Mouse (Mus musculus) ovary, postnatal 36 days (tissue): ENCODE results near the gene Gm36210.
"Not testable (repeated sequence)": the region's sequence is repeated elsewhere in the genome, so short reads cannot be mapped to it uniquely, and the experiment has no call there.

Experiments
- DNase-seq: peaks from one replicate; pipeline ENCODE4 v3.0.0; 2022; ENCODE audit warnings: low spot score, mixed read lengths

Gene Gm36210

DNA sequence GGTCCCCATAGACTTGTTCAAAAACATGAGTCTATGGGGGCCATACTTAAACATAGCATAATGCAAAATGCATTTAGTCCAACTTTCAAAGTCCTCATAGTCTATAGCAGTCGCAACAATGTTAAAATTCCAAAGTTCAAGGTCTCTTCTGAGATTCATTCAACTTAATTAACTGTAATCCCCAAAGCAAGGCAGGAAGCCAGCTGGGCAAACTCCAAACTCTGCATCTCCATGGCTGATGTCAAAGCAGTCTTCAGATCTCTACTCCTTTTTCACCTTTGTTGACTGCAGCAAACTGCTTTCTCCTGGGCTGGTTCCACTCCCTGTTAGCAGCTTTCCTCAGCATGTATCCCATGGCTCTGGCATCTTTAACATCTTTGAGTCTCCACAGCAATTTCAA lies 27.3 kb downstream of the Gm36210 start:
- not testable (repeated sequence) for DNase-seq

GRCm38 (mm10) chr7:4878186-4878585 lies 28.1 kb downstream of the Gm36210 start:
- no peak for DNase-seq

DNA sequence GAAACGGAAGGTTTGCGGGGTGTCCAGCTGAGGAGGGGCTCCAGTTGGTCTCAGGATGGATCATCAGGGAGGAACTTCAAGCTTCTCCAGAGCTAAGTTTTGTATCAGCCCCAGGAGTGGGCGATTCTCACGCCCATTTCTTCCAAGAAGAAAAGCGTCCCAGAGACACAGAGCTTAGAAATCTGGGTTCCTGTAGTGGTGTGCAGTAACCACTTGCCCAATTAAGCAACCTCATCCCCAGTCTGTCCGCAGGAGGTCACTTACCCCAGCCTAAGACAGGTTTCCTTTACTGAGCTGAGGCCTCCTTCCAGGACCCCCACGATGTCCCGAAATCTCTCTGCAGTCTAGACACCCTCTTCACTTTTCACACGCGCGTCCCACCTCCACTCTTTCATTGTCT lies 29.1 kb downstream of the Gm36210 start:
- DNase-seq: no peak

GRCm38 (mm10) chr7:4876753-4877221 lies 29.5 kb downstream of the Gm36210 start, which contains the start of gene Isoc2a:
TSS of gene Isoc2a (plus strand) at chr7:4877153.
- DNase-seq: peak; percentile 84

DNA sequence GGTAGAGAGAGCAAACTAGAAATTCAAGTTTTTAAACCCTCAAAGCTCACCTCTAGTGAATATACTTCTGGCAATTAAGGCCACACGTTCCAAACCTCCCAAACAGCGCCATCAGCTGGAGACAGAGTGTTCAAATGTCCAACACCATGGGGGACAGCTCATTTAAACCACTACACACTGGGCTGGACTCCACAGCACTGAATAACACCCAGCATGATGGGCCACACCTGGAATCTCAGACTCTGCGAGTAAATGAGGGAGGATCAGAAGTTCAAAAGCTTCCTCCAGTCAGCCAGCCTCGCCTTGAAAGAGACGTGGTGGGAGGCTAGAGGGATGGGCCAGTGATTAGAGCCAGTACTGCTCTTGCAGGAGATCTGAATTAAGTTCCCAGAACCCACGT lies 36.2 kb downstream of the Gm36210 start, which contains the start of gene Isoc2b:
Isoc2b (minus strand) TSS at position 126 of the 400 bp plus-strand sequence.
- DNase-seq: no peak

- no peak for DNase-seq
Observed at GRCm38 (mm10) chr7:4866631-4867180, 39.6 kb downstream of the Gm36210 start.

GRCm38 (mm10) chr7:4865579-4866493 lies 40.5 kb downstream of the Gm36210 start:
- DNase-seq: peak; percentile 93

DNA sequence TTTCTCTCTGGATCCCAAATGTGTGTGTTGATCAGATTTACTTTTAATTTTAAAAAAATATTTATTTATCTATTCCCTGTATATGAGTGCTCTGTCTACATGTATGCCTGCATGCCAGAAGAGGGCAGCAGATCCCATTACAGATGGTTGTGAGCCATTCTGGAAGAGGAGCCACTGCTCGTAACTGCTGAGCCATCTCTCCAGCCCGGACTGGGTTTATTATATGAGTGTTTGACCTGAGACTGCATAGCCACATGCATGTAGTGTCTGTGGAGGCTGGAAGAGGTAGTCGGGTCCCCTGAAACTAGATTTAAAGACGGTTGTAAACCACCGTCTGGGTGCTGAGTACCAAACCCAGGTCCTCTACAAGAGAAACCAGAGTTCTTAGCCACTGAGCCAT lies 41.2 kb downstream of the Gm36210 start:
- no peak for DNase-seq

DNA sequence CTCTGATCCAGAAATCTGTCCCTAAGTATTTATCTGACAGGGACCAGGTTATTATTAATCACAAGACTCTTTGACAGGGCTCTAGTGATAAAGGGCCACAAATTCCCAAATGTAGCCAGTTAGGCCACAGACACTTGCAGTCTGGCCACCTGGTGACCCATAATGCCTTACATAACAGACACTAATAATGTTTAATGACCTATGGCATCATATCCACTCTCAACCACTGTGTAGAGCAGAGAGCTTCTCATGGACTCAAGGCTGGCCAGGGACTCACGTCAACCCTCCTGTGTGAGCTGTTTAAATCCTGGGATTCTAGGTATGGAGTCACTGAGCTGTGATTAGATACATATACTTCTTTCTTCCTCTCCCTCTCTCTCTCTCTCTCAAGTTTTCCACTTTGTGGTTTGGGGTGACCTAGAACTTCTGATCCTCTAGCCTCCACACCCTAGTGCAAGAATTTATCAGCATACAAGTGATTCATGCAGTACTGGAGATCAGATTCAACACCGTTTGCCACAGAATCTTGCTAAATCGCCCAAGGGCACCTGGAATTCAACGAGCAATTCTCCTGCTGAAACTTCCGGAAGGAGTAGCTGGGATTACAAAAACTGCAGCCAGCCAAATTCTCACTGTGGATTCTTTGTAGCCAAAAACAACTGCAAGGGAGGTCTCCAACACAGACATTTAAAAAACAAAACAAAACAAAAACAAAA lies 42.0 kb downstream of the Gm36210 start:
- DNase-seq: no peak

DNA sequence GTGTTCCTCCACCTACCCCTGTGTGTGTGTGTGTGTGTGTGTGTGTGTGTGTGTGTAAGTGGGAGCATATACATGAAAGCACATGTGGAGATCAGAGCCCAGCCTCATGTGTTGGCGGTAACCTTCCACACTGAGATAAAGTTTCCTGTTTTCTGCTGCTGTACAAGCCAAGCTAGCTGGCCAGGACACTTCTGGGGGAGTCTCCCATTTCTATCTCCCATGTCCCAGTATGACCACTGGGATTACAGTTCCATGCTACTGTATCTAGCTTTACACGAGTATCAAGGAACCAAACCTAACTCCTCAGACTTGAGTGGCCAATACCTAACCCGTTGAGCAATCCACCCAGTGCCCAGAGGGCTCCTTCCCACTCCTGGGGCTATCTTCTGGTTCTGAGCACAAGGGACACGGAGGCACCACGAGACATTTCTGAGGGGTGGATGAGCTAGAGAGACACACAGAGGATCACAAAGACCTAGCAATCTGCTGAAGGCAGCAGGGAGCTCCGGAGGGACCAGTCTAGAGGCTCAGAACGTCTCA lies 42.7 kb downstream of the Gm36210 start:
- no peak for DNase-seq

- peak; percentile 84 for DNase-seq
Observed at GRCm38 (mm10) chr7:4863041-4863440, 43.3 kb downstream of the Gm36210 start.

GRCm38 (mm10) chr7:4860926-4861325 lies 45.4 kb downstream of the Gm36210 start:
- not testable (repeated sequence) for DNase-seq

- DNase-seq: no peak
Observed at GRCm38 (mm10) chr7:4859418-4859978, 46.8 kb downstream of the Gm36210 start.

DNA sequence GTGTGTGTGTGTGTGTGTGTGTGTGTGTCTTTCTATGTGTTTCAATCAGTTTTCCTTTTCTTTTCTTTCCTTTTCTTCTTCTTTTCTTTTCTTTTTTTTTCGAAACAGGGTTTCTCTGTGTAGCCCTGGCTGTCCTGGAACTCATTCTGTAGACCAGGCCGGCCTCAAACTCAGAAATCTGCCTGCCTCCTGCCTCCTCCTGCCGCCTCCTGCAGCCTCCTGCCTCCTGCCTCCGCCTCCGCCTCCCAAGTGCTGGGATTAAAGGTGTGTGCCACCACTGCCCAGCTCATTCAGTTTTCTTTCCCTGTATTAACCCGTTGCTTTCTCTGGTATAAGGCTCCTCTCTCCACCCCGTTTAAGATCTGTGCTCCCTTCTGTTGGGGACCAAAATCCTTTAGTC lies 49.0 kb downstream of the Gm36210 start:
- DNase-seq: no peak

DNA sequence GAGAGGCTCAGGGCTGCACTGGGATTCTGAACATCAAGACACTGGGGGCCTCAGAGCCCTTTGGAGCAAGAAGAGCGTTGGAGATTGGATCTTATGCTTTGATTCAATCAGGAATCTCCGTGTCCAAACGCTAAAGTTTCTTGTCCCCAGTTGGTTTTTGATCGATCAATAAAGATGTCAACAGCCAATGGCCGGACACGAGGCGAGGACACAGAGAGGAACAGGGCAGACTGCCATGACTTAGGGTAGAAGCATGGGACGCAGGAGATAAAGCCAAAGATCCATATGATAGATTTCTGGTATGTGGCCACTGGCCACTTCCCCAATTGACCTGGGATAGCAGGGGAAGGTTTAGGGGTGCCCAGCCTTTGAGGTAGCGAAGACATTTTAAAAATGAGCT lies 49.8 kb downstream of the Gm36210 start:
- no peak for DNase-seq

GRCm38 (mm10) chr7:4853613-4854012 lies 52.7 kb downstream of the Gm36210 start:
- DNase-seq: no peak

DNA sequence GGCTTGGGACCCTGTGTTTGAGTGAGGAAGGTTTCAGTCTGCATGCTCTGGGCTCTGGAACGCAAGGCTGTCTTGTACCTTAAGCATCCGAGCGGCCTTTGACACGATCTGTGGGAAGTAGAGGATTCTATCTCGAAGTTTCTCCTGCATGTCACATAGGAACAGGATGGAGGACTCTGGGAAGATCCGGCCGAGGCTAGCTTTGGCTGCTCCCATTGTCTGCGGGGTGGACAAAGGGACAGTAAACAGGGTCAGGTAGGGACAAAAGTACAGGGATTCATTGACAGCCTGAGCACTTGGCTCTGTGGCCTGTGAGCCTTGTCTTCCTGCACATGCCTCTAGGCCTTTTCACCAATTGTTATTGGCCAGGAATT lies 55.0 kb downstream of the Gm36210 start:
- no peak for DNase-seq

- DNase-seq: peak; percentile 37
Observed at GRCm38 (mm10) chr7:4850621-4851314, 55.5 kb downstream of the Gm36210 start.

DNA sequence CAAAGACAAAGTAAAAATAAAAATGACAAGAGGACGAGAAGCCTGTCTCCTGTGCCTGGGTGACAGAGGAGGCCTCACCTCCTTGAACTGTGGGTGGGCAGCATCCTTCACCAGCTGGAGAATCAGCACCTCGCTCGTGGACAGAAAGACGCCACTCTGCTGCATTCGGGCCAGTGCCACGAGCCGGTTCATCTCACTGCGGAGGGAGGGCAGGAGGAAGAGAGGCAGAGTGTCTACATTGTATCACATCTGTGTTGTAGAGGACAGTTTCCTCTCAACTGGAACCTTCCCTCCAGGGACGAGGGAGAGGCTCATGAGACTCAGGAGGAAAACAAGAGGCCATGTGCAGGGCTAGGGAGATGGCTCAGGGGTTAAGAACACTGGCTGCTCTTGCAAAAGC lies 56.9 kb downstream of the Gm36210 start:
- DNase-seq: no peak
